Mouse (Mus musculus): ENCODE results near the gene Mad1l1. TPM values are rescaled to one million over a fixed set of nuclear protein-coding genes. Genes with fewer than 3 reads are reported as not detected.

Mad1l1 gene
- polyA plus RNA-seq, 1 experiment = 51.5 TPM

GRCm38 (mm10) chr5:140298291-140298690, 23.1 kb downstream of the Mad1l1 start:
- Histone ChIP-seq H3K4me3 (ENCODE audit: insufficient read depth, poor library complexity, severe bottlenecking) (no peak overlapping the region), H3K27me3 (ENCODE audit: control insufficient read depth, insufficient read depth, insufficient read length) (no peaks in the 10 kb centered on the region), H3K79me2 (ENCODE audit: control insufficient read depth, insufficient read depth) (no peaks in the 10 kb centered on the region), H3K36me3 (ENCODE audit: control insufficient read depth, insufficient read depth) (peaks cover 54% of the 10 kb centered on the region), H3K79me3 (ENCODE audit: low read depth) (no peaks in the 10 kb centered on the region), H3ac (ENCODE audit: control insufficient read depth, insufficient read length, low read depth) (no peak overlapping the region)
- no peak for TF ChIP-seq USF1 (IDR thresholded peaks at IDR 0.05; ENCODE audit: low read depth)
- no peak for TF ChIP-seq CEBPB (IDR thresholded peaks at IDR 0.05; ENCODE audit: low read depth)
- no peak for TF ChIP-seq MYOG (IDR thresholded peaks at IDR 0.05; ENCODE audit: control insufficient read depth, extremely low read depth, insufficient read length)
- TF ChIP-seq MAX (IDR thresholded peaks at IDR 0.05) = no peak
- TF ChIP-seq CTCF (IDR thresholded peaks at IDR 0.05; ENCODE audit: control insufficient read depth, insufficient read depth, insufficient read length) = no peak
- TF ChIP-seq FOSL1 (IDR thresholded peaks at IDR 0.05; ENCODE audit: insufficient read depth, low read length, poor library complexity, severe bottlenecking) = no peak
- TF ChIP-seq MYOD1 (IDR thresholded peaks at IDR 0.05; ENCODE audit: control insufficient read depth, insufficient read length, low read depth) = no peak

DNA sequence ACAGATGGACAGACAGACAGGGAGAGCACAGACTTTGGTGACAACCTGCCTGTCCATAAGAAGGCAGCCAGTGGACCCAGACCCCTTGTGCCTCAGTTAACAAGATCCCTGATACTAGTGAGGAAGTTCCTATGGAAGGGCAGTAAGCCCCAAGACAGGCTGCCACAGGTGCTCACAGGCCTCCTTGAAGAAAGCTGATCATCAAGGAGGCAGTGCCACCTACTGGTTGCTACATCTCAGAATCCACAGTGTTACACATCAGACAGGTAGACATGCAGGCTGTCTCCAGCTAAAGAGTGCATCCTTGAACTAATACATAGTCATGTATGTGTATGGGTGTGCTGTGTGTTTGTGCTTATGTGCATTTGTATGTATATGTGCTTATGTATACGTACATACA, 29.2 kb downstream of the Mad1l1 start:
- TF ChIP-seq CTCF (IDR thresholded peaks at IDR 0.05; ENCODE audit: control insufficient read depth, insufficient read depth, insufficient read length) (peak; percentile 49), USF1 (IDR thresholded peaks at IDR 0.05; ENCODE audit: low read depth) (no peak), MYOD1 (IDR thresholded peaks at IDR 0.05; ENCODE audit: control insufficient read depth, insufficient read length, low read depth) (peak; percentile 67)
- no peaks in the 10 kb centered on the region for H3K79me2 ChIP-seq (ENCODE audit: control insufficient read depth, insufficient read depth)
- no peak overlapping the region for H3K4me3 ChIP-seq (ENCODE audit: insufficient read depth, poor library complexity, severe bottlenecking)
- no peaks in the 10 kb centered on the region for H3K27me3 ChIP-seq (ENCODE audit: control insufficient read depth, insufficient read depth, insufficient read length)
- no peaks in the 10 kb centered on the region for H3K79me3 ChIP-seq (ENCODE audit: low read depth)
- H3K36me3 ChIP-seq (ENCODE audit: control insufficient read depth, insufficient read depth) = peaks cover 55% of the 10 kb centered on the region
- H3ac ChIP-seq (ENCODE audit: control insufficient read depth, insufficient read length, low read depth) = no peak overlapping the region

- no peaks in the 10 kb centered on the region for H3K27me3 ChIP-seq (ENCODE audit: control insufficient read depth, insufficient read depth, insufficient read length)
- H3K4me3 ChIP-seq (ENCODE audit: insufficient read depth, poor library complexity, severe bottlenecking) = no peak overlapping the region
- TF ChIP-seq MYOD1 (IDR thresholded peaks at IDR 0.05; ENCODE audit: control insufficient read depth, insufficient read length, low read depth) (no peak), CEBPB (IDR thresholded peaks at IDR 0.05; ENCODE audit: low read depth) (no peak), CTCF (IDR thresholded peaks at IDR 0.05; ENCODE audit: control insufficient read depth, insufficient read depth, insufficient read length) (no peak)
- H3K36me3 ChIP-seq (ENCODE audit: control insufficient read depth, insufficient read depth) = peaks cover 33% of the 10 kb centered on the region
- H3K79me2 ChIP-seq (ENCODE audit: control insufficient read depth, insufficient read depth) = no peaks in the 10 kb centered on the region
- H3K79me3 ChIP-seq (ENCODE audit: low read depth) = no peaks in the 10 kb centered on the region
- H3ac ChIP-seq (ENCODE audit: control insufficient read depth, insufficient read length, low read depth) = no peak overlapping the region
Measured at GRCm38 (mm10) chr5:140289161-140289560, 32.2 kb downstream of the Mad1l1 start.

DNA sequence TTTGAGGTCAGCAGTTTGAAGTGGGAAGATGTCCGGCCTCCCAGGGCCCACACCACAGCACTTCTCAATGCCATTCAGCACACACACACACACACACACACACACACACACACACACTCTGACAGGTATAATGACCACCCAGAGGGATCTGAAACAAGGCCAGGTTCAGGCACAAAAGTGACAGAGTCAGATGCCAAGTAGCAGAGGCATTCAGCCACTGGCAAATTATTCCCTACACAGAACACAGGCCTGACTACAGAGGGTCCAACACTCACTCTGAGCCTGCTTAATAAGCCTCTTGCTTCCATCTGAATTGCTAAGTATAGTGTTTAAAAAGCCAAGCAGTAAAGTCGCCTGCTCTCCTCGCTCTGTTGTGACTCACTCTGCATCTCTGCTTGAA, 33.1 kb downstream of the Mad1l1 start:
- Histone ChIP-seq H3K27me3 (ENCODE audit: control insufficient read depth, insufficient read depth, insufficient read length) (no peaks in the 10 kb centered on the region), H3K79me2 (ENCODE audit: control insufficient read depth, insufficient read depth) (no peaks in the 10 kb centered on the region), H3K36me3 (ENCODE audit: control insufficient read depth, insufficient read depth) (peaks cover 29% of the 10 kb centered on the region)

GRCm38 (mm10) chr5:140284761-140285160, 36.6 kb downstream of the Mad1l1 start:
- no peak for TF ChIP-seq FOSL1 (IDR thresholded peaks at IDR 0.05; ENCODE audit: insufficient read depth, low read length, poor library complexity, severe bottlenecking)
- TF ChIP-seq MAX (IDR thresholded peaks at IDR 0.05) = no peak
- TF ChIP-seq MYOD1 (IDR thresholded peaks at IDR 0.05; ENCODE audit: control insufficient read depth, insufficient read length, low read depth) = no peak
- TF ChIP-seq MYOG (IDR thresholded peaks at IDR 0.05; ENCODE audit: control insufficient read depth, extremely low read depth, insufficient read length) = no peak
- TF ChIP-seq USF1 (IDR thresholded peaks at IDR 0.05; ENCODE audit: low read depth) = no peak
- no peak for TF ChIP-seq CTCF (IDR thresholded peaks at IDR 0.05; ENCODE audit: control insufficient read depth, insufficient read depth, insufficient read length)
- no peak for TF ChIP-seq CEBPB (IDR thresholded peaks at IDR 0.05; ENCODE audit: low read depth)
- H3K36me3 ChIP-seq (ENCODE audit: control insufficient read depth, insufficient read depth) = peaks cover 11% of the 10 kb centered on the region
- H3K27me3 ChIP-seq (ENCODE audit: control insufficient read depth, insufficient read depth, insufficient read length) = no peaks in the 10 kb centered on the region
- no peaks in the 10 kb centered on the region for H3K79me2 ChIP-seq (ENCODE audit: control insufficient read depth, insufficient read depth)
- no peaks in the 10 kb centered on the region for H3K79me3 ChIP-seq (ENCODE audit: low read depth)
- H3K4me3 ChIP-seq (ENCODE audit: insufficient read depth, poor library complexity, severe bottlenecking) = no peak overlapping the region
- no peak overlapping the region for H3ac ChIP-seq (ENCODE audit: control insufficient read depth, insufficient read length, low read depth)

More for the DNA sequence above, 33.1 kb downstream of the Mad1l1 start:
- H3K4me3 ChIP-seq (ENCODE audit: insufficient read depth, poor library complexity, severe bottlenecking) = no peak overlapping the region
- no peaks in the 10 kb centered on the region for H3K79me3 ChIP-seq (ENCODE audit: low read depth)
- TF ChIP-seq CTCF (IDR thresholded peaks at IDR 0.05; ENCODE audit: control insufficient read depth, insufficient read depth, insufficient read length) = no peak
- no peak for TF ChIP-seq MYOG (IDR thresholded peaks at IDR 0.05; ENCODE audit: control insufficient read depth, extremely low read depth, insufficient read length)
- TF ChIP-seq USF1 (IDR thresholded peaks at IDR 0.05; ENCODE audit: low read depth) = no peak
- no peak for TF ChIP-seq FOSL1 (IDR thresholded peaks at IDR 0.05; ENCODE audit: insufficient read depth, low read length, poor library complexity, severe bottlenecking)
- TF ChIP-seq CEBPB (IDR thresholded peaks at IDR 0.05; ENCODE audit: low read depth) = no peak
- TF ChIP-seq MYOD1 (IDR thresholded peaks at IDR 0.05; ENCODE audit: control insufficient read depth, insufficient read length, low read depth) = no peak
- TF ChIP-seq MAX (IDR thresholded peaks at IDR 0.05) = no peak
- no peak overlapping the region for H3ac ChIP-seq (ENCODE audit: control insufficient read depth, insufficient read length, low read depth)

DNA sequence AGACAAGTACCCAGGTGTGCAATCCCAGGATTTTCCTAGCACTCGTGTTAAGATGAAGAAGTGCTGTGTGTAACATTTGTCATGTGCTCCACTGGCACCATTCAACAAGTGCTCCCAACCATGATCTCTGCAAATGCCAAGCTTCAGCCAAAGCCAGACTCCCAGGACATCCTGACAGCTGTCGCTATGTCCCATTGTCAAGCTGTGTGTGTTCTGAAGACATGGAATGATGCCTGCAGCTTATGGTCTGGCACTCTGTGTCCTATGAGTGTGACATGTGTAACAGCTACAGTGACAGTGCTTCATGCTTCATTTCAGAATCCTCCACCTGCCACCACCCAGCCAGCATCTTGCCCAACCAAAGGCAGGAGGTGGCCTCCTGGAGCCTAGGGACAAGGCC, 37.3 kb downstream of the Mad1l1 start:
- TF ChIP-seq MAX (IDR thresholded peaks at IDR 0.05) (no peak), CEBPB (IDR thresholded peaks at IDR 0.05; ENCODE audit: low read depth) (no peak), FOSL1 (IDR thresholded peaks at IDR 0.05; ENCODE audit: insufficient read depth, low read length, poor library complexity, severe bottlenecking) (no peak), CTCF (IDR thresholded peaks at IDR 0.05; ENCODE audit: control insufficient read depth, insufficient read depth, insufficient read length) (no peak), MYOD1 (IDR thresholded peaks at IDR 0.05; ENCODE audit: control insufficient read depth, insufficient read length, low read depth) (no peak), USF1 (IDR thresholded peaks at IDR 0.05; ENCODE audit: low read depth) (no peak), MYOG (IDR thresholded peaks at IDR 0.05; ENCODE audit: control insufficient read depth, extremely low read depth, insufficient read length) (no peak)
- Histone ChIP-seq H3K4me3 (ENCODE audit: insufficient read depth, poor library complexity, severe bottlenecking) (no peak overlapping the region), H3K27me3 (ENCODE audit: control insufficient read depth, insufficient read depth, insufficient read length) (no peaks in the 10 kb centered on the region), H3K79me3 (ENCODE audit: low read depth) (no peaks in the 10 kb centered on the region), H3K36me3 (ENCODE audit: control insufficient read depth, insufficient read depth) (peaks cover 12% of the 10 kb centered on the region), H3K79me2 (ENCODE audit: control insufficient read depth, insufficient read depth) (no peaks in the 10 kb centered on the region), H3ac (ENCODE audit: control insufficient read depth, insufficient read length, low read depth) (no peak overlapping the region)

All from C2C12 (cell line).